Mouse (Mus musculus): ENCODE data around the gene Rufy1. TPM values are rescaled to one million over a fixed set of nuclear protein-coding genes. Genes with fewer than 3 reads are reported as not detected.
A peak's percentile ranks its signal among the peaks of the same experiment; 100 is the strongest.

Rufy1 gene
- polyA plus RNA-seq, 1 experiment from 2014 or later = 29.3 TPM

DNA sequence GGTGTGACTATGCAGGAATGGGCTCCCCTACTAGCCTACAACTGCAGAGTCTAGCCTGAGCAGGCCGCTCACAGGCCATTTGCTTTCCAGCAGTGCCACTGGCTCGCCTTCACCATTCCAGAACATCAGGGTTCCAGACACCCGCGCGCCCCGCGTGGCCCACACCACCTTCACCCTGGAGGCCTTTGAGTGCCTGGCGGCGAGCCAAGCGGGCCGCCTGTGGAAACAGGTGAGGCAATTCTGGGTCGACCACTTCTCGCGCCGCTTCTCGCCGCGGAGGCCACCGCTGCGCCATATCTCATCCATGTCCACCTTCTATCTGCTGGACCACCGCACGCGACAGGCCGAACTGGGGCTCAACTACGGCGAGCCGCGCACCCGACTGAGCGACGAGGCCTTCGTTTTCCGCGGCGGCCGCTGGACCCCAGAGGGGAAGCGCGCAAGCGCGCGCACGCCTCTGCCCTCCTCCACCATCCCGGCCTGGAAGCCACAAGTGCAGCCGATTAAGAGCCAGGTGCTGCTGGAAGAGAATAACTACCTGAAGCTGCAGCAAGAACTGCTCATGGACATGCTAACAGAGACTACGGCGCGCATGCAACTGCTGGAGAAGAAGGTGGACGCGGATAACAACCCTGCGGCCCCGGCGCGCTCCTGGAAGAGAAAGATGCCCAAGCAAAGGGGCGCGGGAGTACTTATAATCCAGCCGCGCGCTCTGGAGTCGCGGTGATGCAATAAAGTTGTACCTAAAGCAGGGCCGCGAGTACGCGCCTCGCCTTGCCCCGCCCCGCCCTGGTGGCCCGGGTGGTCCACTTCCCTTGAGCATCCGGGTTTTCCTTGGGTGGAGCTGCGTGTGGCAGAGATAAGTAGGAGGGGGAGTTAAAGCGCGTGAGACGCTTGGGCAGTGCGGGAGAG lies 71.7 kb downstream of the Rufy1 start:
- no peaks in the 10 kb centered on the region for H3K9me3 ChIP-seq
- peaks cover 12% of the 10 kb centered on the region; the same call in 1 of the 2 replicates for H3K4me1 ChIP-seq (replicated peaks)
- ATAC-seq (ENCODE audit: low FRiP score, low read depth) = peak; percentile 84
- peak overlapping the region; percentile 79 for H3K27ac ChIP-seq (replicated peaks)
- no peaks in the 10 kb centered on the region for H3K27me3 ChIP-seq
- peak overlapping the region; percentile 74 for H3K9ac ChIP-seq
- H3K36me3 ChIP-seq = no peaks in the 10 kb centered on the region
- H3K4me2 ChIP-seq = peak overlapping the region; percentile 96
- 2% methylated on average over 73 of the region's 74 CpGs for WGBS
- peak overlapping the region; percentile 49 for H3K4me3 ChIP-seq

DNA sequence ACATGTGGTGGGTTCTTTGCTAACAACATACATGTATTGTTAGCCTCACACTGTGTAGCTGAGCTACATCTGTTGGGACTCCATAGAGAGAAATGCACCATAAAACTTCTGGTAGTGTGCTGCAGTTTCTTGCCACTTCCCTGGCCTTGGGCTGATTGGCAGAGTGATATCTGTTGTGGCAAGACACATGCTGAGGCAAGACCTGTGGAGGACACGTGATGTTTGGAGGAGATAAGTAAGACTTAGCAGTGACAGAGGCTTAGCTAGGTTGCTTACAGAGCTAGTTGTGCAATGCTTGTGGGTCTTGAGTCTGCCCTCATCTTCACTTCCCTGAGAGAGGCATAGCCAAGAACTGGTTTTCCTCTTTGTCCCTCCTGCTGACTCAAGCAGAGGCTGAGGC lies 75.5 kb downstream of the Rufy1 start:
- 77% methylated on average over 1 of the region's 1 CpGs for WGBS
- Histone ChIP-seq H3K9ac (no peak overlapping the region), H3K4me2 (no peak overlapping the region), H3K36me3 (no peaks in the 10 kb centered on the region), H3K4me3 (no peak overlapping the region), H3K27ac (replicated peaks) (no peak overlapping the region), H3K4me1 (replicated peaks) (peaks cover 12% of the 10 kb centered on the region; the same call in 1 of the 2 replicates), H3K27me3 (no peaks in the 10 kb centered on the region), H3K9me3 (no peaks in the 10 kb centered on the region)
- ATAC-seq (ENCODE audit: low FRiP score, low read depth) = no peak

DNA sequence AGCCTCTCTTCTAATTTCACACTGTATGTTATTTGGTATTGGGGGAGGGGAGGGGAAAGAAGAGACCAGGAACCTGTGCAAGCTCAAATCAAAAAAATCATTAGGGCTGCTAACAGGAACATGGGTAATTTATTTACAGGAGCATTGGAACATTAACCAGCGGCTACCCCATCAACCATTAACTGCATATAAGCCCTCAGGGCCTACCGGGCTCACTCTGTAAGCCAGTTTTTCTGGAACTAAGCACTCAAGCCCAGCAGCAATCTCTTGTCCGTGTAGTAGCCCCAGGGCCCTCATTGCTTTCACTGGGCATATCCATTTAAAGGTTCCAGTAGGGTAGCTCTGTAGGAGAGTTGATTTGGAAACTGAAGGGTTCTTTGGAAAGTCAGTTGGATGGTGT lies 76.1 kb downstream of the Rufy1 start:
- H3K36me3 ChIP-seq = no peaks in the 10 kb centered on the region
- H3K4me3 ChIP-seq = no peak overlapping the region
- no peaks in the 10 kb centered on the region for H3K9me3 ChIP-seq
- WGBS = 60% methylated on average over 3 of the region's 3 CpGs
- H3K27me3 ChIP-seq = no peaks in the 10 kb centered on the region
- H3K4me2 ChIP-seq = no peak overlapping the region
- peaks cover 12% of the 10 kb centered on the region; the same call in 1 of the 2 replicates for H3K4me1 ChIP-seq (replicated peaks)
- H3K9ac ChIP-seq = no peak overlapping the region
- H3K27ac ChIP-seq (replicated peaks) = no peak overlapping the region
- no peak for ATAC-seq (ENCODE audit: low FRiP score, low read depth)

DNA sequence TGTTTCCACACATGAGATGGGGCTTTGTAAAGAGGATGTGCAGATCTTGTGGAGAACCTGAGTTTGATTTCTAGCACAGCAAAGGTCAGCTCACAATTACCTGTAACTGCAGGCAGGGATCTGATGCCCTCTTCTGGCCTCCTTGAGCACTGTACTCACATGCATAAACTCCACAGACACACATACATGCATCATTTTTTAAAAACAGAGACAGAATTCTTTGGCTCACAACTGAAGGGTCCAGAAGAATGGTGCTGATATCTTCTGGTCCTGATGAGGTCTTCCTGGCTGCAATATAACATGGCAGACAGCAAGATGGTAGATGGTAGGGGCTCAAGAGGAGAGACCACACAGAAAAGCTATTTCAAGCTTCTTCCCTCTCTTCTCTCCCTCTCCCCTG lies 76.8 kb downstream of the Rufy1 start, which contains the start of gene Cby3:
Gene Cby3, plus strand, starts transcription at position 301 of the 400 bp plus-strand sequence.
- H3K4me3 ChIP-seq = no peak within 1 kb of the TSS
- H3K4me1 ChIP-seq (replicated peaks) = peaks cover 9% of the 10 kb centered on the region; the same call in 1 of the 2 replicates
- no peaks in the 10 kb centered on the region for H3K36me3 ChIP-seq
- no peak for ATAC-seq (ENCODE audit: low FRiP score, low read depth)
- H3K9ac ChIP-seq = no peak within 1 kb of the TSS
- no peak within 1 kb of the TSS for H3K27ac ChIP-seq (replicated peaks)
- no peaks in the 10 kb centered on the region for H3K27me3 ChIP-seq
- no peak within 1 kb of the TSS for H3K4me2 ChIP-seq
- H3K9me3 ChIP-seq = no peaks in the 10 kb centered on the region

DNA sequence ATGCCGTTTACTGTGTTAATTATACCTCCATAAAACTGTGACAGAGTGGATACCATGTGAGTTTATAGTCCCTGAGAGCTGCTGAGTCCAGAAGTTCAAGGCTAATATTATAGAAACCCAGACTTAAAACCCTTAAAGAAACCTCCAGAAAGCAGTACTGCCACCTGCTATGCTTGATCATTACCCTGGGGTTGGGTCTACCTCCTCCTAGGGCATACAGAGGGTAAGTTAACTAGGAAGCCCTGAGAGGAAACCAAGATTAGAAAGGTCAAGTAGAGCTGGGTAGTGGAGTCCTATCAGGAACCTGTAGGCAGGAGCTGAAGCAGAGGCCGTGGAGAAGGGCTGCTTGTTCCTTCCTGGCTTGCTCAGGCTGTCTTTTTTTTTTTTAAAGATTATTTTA lies 78.7 kb downstream of the Rufy1 start:
- H3K4me3 ChIP-seq = no peak overlapping the region
- WGBS = 92% methylated on average over 2 of the region's 2 CpGs
- H3K27ac ChIP-seq (replicated peaks) = no peak overlapping the region
- H3K9me3 ChIP-seq = no peaks in the 10 kb centered on the region
- ATAC-seq (ENCODE audit: low FRiP score, low read depth) = no peak
- no peaks in the 10 kb centered on the region for H3K27me3 ChIP-seq
- H3K4me2 ChIP-seq = no peak overlapping the region
- no peak overlapping the region for H3K9ac ChIP-seq
- H3K36me3 ChIP-seq = no peaks in the 10 kb centered on the region
- no peaks in the 10 kb centered on the region for H3K4me1 ChIP-seq (replicated peaks)

DNA sequence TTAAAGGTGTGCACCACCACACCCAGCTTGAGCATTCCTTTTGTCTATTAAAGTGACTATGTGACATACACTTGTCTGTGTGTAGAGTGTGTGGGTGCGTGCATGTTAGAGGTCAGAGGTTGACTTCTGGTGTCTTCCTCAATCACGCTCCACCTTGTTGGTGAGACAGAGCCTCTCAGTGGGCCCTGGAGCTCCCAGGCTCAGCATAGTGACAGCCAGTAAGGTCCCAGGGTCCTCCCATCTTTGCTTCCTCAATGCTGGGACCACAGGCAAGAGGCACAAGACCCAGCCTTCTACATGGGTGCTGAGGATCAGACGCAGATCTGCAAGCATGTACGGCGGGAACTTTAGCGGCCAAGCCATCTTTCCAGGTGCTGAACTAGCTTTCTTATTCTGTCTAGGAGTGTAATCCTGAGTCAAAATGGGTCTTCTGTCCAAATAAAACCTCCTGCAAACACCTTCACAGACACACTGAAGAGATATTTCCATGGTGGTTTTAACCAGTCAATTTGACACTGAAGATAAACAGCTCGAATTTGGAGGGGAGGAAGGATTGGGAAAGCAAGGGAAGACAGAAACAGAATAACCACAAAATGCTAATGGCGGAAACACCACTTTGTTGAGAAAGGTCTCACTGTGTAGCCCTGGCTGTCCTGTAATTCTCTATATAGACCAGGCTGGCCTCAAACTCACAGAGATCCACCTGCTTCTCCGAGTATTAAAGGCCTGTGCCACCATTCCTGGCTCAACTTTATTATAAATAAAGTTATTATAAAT lies 84.5 kb downstream of the Rufy1 start:
- Histone ChIP-seq H3K9ac (no peak overlapping the region), H3K4me3 (no peak overlapping the region), H3K4me1 (replicated peaks) (no peaks in the 10 kb centered on the region), H3K4me2 (no peak overlapping the region), H3K27ac (replicated peaks) (no peak overlapping the region), H3K36me3 (no peaks in the 10 kb centered on the region), H3K9me3 (no peaks in the 10 kb centered on the region), H3K27me3 (no peaks in the 10 kb centered on the region)
- 92% methylated on average over 9 of the region's 9 CpGs for WGBS
- ATAC-seq (ENCODE audit: low FRiP score, low read depth) = no peak

DNA sequence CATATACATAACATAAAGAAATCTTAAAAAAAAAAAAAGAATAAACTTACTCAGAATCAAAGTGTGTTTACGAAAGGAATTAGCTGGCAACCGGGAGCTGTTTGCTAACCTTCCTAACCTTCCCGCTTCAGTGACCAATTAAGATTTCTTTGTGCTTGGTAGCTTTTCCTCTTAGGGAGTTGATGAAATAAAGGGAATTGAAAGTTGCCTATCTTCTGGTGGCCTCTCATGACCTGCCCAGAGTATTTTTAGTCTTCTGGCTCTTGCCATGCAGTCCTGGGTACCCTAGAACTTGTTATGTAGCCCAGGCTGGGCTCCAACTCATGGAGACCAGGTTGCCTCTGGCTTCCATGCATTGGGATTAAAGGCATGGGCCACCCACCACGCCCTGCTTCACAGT lies 85.4 kb downstream of the Rufy1 start:
- ATAC-seq (ENCODE audit: low FRiP score, low read depth) = no peak
- 77% methylated on average over 4 of the region's 4 CpGs for WGBS
- no peaks in the 10 kb centered on the region for H3K9me3 ChIP-seq
- H3K27ac ChIP-seq (replicated peaks) = no peak overlapping the region
- H3K4me1 ChIP-seq (replicated peaks) = no peaks in the 10 kb centered on the region
- no peaks in the 10 kb centered on the region for H3K27me3 ChIP-seq
- no peak overlapping the region for H3K4me2 ChIP-seq
- H3K36me3 ChIP-seq = no peaks in the 10 kb centered on the region
- H3K4me3 ChIP-seq = no peak overlapping the region
- no peak overlapping the region for H3K9ac ChIP-seq

MicroRNAs encoded within 50 kb of the gene (microRNA counts, 519-probe panel; counts per million panel counts)
- microRNA mmu-miR-804 = 2,550 counts per million, percentile 41 among the panel's probes with 10 or more counts

Small RNA genes lying within 50 kb of the gene (microRNA-seq; reads per million reads assigned to microRNA genes)
- not detected for gene Mir804

Other genes starting within 250 kb of the Rufy1 start
- 422 TPM in 2 replicates for gene Sqstm1, start 220.3 kb downstream of the Rufy1 start, polyA plus RNA-seq (2015; fragmentation: Nextera tagmentation; extraction: Ambion mirVana)
- gene Mgat4b, start 220.2 kb downstream of the Rufy1 start, polyA plus RNA-seq (2015; fragmentation: Nextera tagmentation; extraction: Ambion mirVana) = 58.1 and 69.2 TPM in 2 replicates
- gene Ltc4s, start 192.5 kb downstream of the Rufy1 start, polyA plus RNA-seq (2015; fragmentation: Nextera tagmentation; extraction: Ambion mirVana) = 2.3 and 2.9 TPM in 2 replicates
- gene Maml1, start 138.8 kb downstream of the Rufy1 start, polyA plus RNA-seq (2015; fragmentation: Nextera tagmentation; extraction: Ambion mirVana) = 3.2 and 3.6 TPM in 2 replicates
- 281 and 284 TPM in 2 replicates for gene Canx, start 105.5 kb downstream of the Rufy1 start, polyA plus RNA-seq (2015; fragmentation: Nextera tagmentation; extraction: Ambion mirVana)
- 1.1 and 1.8 TPM in 2 replicates for gene Cby3, start 76.7 kb downstream of the Rufy1 start, polyA plus RNA-seq (2015; fragmentation: Nextera tagmentation; extraction: Ambion mirVana)
- 418 and 450 TPM in 2 replicates for gene Hnrnph1, start 54.1 kb downstream of the Rufy1 start, polyA plus RNA-seq (2015; fragmentation: Nextera tagmentation; extraction: Ambion mirVana)
- gene Adamts2, start 171.0 kb upstream of the Rufy1 start, polyA plus RNA-seq (2015; fragmentation: Nextera tagmentation; extraction: Ambion mirVana) = 5.5 and 5.9 TPM in 2 replicates

Measured in hindbrain, embryonic 15.5 days (tissue).